Mouse (Mus musculus): ENCODE data around the gene Gpr33.

DNA sequence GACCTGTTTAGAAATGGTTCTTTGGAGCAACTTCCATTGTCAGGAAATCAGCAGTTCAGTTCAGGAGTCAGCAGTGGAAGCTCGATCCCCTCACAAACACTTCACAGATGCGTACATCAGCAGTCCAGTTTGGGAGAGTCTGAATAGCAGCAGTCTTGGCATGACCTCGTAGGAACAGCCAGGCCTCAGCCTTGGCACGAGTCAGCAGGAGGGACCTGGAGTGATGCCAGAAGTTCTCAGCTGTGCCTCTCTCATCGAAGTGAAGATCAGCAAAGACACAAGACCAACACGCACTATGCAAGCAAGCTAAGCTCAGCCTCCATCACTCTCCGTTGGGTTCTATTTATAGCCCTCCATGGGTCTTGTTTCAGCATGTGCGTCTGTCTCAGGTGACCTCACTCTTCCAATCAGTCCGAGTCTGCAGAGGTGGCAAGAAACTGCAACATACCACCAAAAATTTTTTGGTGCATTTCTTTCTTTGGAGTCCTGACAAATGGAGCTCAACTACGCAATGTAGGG lies 15.0 kb upstream of the Gpr33 start:
- no peak for TF ChIP-seq MAFK (IDR thresholded peaks at IDR 0.05; ENCODE audit: insufficient read depth, low read depth, low read length)
- no peak for TF ChIP-seq HCFC1 (IDR thresholded peaks at IDR 0.05; ENCODE audit: borderline replicate concordance, insufficient read depth, low read length)

All from ES-E14 (cell line).